Mouse (Mus musculus) intestine, embryonic 16.5 days (tissue): ENCODE data around the gene Col4a2. TPM values are rescaled to one million over a fixed set of nuclear protein-coding genes. Genes with fewer than 3 reads are reported as not detected.

ENCODE experiments used
- ATAC-seq: fragments of 200-750 bp; cut with Nextera tagmentation; 2 replicates; pipeline ENCODE4 v1.8.0; 2017; ENCODE audit warnings: moderate TSS enrichment, moderate library complexity
- H3K27ac ChIP-seq: fragments of 300-500 bp; sonication (generic); 2 replicates; pipeline ENCODE4 v1.5.1; 2014; ENCODE audit warnings: mild to moderate bottlenecking, low read length
- H3K27me3 ChIP-seq: fragments of 300-500 bp; sonication (generic); replicated peaks from 2 replicates; pipeline ENCODE4 v1.6.1; 2014; ENCODE audit warnings: low read length, control low read depth, mixed read lengths; ENCODE audit not compliant: control insufficient read depth, insufficient read depth
- H3K36me3 ChIP-seq: fragments of 300-500 bp; sonication (generic); 2 replicates; pipeline ENCODE4 v1.6.1; 2014; ENCODE audit warnings: low read length, control low read depth; ENCODE audit not compliant: control insufficient read depth, insufficient read depth
- H3K4me1 ChIP-seq: fragments of 300-500 bp; sonication (generic); 2 replicates; pipeline ENCODE4 v1.6.1; 2014; ENCODE audit warnings: low read length, control low read depth, mixed read lengths; ENCODE audit not compliant: control insufficient read depth, insufficient read depth
- H3K4me2 ChIP-seq: fragments of 300-500 bp; sonication (generic); 2 replicates; pipeline ENCODE4 v1.6.1; 2014; ENCODE audit warnings: low read depth, low read length, control low read depth
- H3K4me3 ChIP-seq: fragments of 300-500 bp; sonication (generic); 2 replicates; pipeline ENCODE4 v1.5.1; 2014; ENCODE audit warnings: mild to moderate bottlenecking, low read length
- H3K9ac ChIP-seq: fragments of 300-500 bp; sonication (generic); 2 replicates; pipeline ENCODE4 v1.6.1; 2014; ENCODE audit warnings: low read depth, low read length
- H3K9me3 ChIP-seq: fragments of 300-500 bp; sonication (generic); 2 replicates; pipeline ENCODE4 v1.6.1; 2016; ENCODE audit warnings: low read length, control low read depth; ENCODE audit not compliant: control insufficient read depth
- WGBS: fragments of 180-500 bp; shearing (Covaris S2); extraction: QIAGEN DNeasy Blood & Tissue Kit; methylation state at CpG from one replicate; pipeline ENCODE4 v1.1.7; 2014; 5-methylcytosine and 5-hydroxymethylcytosine counted together
- polyA plus RNA-seq: library from polyadenylated mRNA; unstranded; fragments of >200 nt; fragmentation: Nextera tagmentation; extraction: Ambion mirVana; gene quantifications from 2 replicates; pipeline ENCODE4 v1.2.1, GENCODE M21; 2015

The Col4a2 gene
- polyA plus RNA-seq, 1 experiment from 2014 or later: 39.1 TPM

- Histone ChIP-seq H3K4me3 (no peak overlapping the region), H3K27ac (peak overlapping the region; percentile 67), H3K9me3 (no peaks in the 10 kb centered on the region), H3K36me3 (no peaks in the 10 kb centered on the region), H3K9ac (no peak overlapping the region), H3K4me1 (peaks cover 24% of the 10 kb centered on the region), H3K27me3 (no peaks in the 10 kb centered on the region), H3K4me2 (no peak overlapping the region)
- 34% methylated on average over 7 of the region's 7 CpGs for WGBS
- ATAC-seq: peak; percentile 78
Measured at GRCm38 (mm10) chr8:11357921-11358436, 45.4 kb downstream of the Col4a2 start.

GRCm38 (mm10) chr8:11359846-11360245 lies 47.2 kb downstream of the Col4a2 start:
- H3K27ac ChIP-seq: no peak overlapping the region
- no peak overlapping the region for H3K4me3 ChIP-seq
- no peak overlapping the region for H3K9ac ChIP-seq
- H3K9me3 ChIP-seq: no peaks in the 10 kb centered on the region
- no peak overlapping the region for H3K4me2 ChIP-seq
- peaks cover 26% of the 10 kb centered on the region for H3K4me1 ChIP-seq
- no peaks in the 10 kb centered on the region for H3K36me3 ChIP-seq
- ATAC-seq: no peak
- H3K27me3 ChIP-seq: no peaks in the 10 kb centered on the region
- WGBS: 86% methylated on average over 5 of the region's 5 CpGs

DNA sequence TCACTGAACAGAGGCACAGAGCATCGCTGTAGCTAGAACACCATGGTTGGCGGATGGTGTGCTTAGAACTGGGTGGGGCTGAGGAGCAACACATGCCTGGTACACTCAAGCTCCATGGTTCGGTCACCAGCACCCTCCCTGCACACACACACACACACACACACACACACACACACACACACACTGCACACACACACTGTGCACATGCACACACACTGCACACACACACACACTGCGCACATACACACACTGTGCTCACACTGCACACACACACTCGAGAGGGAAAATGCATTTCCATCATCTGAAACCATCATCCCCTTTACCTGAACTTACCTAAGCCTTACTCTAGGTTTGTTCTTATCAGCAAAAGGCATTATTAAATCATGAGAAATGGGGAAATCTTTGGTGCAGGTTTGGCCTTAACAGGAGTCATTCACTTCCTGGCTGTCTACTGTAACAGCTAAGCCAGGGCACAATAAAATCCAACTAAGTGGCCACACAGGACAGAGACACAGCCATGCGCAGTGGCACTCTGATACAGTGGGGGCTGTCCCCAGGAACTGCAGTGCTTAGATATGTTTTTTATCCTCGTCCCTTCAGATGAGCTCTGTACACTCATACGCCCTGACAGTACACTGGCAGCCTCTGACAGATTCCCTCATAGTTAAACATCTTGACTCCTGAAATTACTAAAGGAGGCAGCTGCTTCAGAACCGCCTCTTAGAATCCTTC lies 49.1 kb downstream of the Col4a2 start:
- 0 out of 2 replicates have a peak overlapping the region, but pooled peaks have one; percentile 38 for H3K9ac ChIP-seq
- H3K9me3 ChIP-seq: no peaks in the 10 kb centered on the region
- H3K27me3 ChIP-seq: no peaks in the 10 kb centered on the region
- no peak overlapping the region for H3K4me2 ChIP-seq
- H3K4me3 ChIP-seq: no peak overlapping the region
- H3K27ac ChIP-seq: peak overlapping the region; percentile 68
- peaks cover 24% of the 10 kb centered on the region for H3K4me1 ChIP-seq
- WGBS: 60% methylated on average over 9 of the region's 9 CpGs
- 0 out of 2 replicates have a peak, but pooled peaks have one; percentile 16 for ATAC-seq
- no peaks in the 10 kb centered on the region for H3K36me3 ChIP-seq

DNA sequence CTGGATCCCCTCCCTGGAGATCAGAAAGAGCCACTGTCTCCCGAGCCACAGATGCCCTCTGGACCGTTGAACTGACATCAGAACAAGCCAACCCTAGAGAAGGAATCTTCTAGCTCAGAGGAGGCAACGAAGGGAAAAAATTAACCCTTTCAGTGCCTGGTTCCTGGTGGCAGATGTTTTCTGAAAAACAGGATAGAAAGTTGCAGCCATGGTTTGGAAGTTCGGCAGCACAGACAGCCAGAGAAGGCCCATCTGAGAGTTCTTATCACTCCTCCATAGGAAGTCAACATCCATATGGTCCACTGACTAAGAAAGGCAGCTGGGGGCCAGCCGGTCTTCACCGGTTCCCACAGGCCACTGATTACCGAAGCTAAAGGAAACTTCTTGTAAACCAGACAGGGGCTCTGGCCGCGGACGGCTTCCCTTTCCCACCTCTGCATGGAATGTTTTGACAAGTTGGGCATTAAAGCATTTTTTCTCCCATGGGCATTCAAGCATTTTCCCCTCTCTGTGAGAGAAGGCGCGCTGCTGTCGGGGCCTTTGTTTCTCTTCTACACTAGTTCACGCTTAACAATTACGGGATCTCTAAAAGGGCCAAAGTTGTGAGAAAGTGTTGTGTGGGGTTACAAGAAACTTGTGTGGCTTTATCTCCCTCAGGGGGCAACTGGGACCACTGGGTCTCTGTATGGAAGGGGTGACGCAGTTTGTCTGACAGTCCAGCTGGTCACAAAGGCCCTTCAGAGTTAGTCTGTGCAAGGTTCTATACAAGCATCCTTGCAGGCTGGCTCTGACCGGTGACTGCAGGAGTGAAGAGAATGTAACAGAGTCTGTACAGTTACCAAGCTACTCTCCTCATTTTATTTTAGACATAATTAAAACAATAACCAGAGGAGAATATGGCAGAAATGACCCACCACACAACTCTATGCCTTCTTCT lies 49.9 kb downstream of the Col4a2 start:
- Histone ChIP-seq H3K9me3 (no peaks in the 10 kb centered on the region), H3K27me3 (no peaks in the 10 kb centered on the region), H3K36me3 (no peaks in the 10 kb centered on the region), H3K9ac (peak overlapping the region; percentile 38), H3K4me1 (peaks cover 24% of the 10 kb centered on the region), H3K4me3 (no peak overlapping the region), H3K27ac (peak overlapping the region; percentile 68), H3K4me2 (0 out of 2 replicates have a peak overlapping the region, but pooled peaks have one; percentile 11)
- ATAC-seq: no peak
- WGBS: 37% methylated on average over 17 of the region's 17 CpGs

DNA sequence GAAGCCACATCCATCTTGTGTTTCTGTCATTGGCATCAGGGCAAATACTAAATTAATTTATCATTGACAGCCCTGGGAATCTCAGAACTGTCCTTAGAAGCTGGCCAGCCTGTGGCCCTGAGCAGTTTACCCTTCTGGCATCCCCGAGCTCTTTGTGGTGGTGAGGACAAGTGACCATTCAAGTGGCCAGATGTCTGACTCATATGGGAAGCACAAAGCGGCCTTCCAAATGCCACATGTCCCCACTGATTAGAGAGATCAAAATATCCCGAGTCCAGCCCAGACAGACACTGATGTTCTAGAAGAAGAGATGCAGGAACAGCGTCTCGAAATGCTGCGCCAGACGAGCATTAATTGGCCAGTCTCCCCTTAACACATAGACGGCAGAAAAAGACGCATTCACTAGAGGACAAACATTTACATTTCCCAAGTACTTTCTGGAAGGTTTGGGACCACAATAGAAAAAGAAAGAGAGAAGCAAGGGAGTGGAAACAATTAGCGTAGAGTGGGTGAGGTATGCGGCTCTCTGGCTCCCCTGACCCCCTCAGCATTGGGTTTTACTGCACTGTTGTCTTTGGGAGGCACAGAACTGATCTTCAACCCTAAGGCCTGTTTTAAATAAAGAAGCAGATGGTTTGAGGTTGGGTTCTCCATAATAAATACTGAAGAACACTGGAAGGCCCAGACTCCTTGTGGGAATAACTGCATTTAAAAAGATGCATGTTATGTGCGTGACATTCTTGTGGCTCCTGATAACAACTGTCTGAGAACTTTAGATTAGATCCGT lies 50.9 kb downstream of the Col4a2 start:
- Histone ChIP-seq H3K27me3 (no peaks in the 10 kb centered on the region), H3K36me3 (no peaks in the 10 kb centered on the region), H3K4me3 (no peak overlapping the region), H3K4me2 (no peak overlapping the region), H3K9ac (no peak overlapping the region), H3K9me3 (no peaks in the 10 kb centered on the region), H3K4me1 (peaks cover 20% of the 10 kb centered on the region), H3K27ac (peak overlapping the region; percentile 68; the same call in 1 of the 2 replicates)
- no peak for ATAC-seq
- WGBS: 60% methylated on average over 13 of the region's 13 CpGs

DNA sequence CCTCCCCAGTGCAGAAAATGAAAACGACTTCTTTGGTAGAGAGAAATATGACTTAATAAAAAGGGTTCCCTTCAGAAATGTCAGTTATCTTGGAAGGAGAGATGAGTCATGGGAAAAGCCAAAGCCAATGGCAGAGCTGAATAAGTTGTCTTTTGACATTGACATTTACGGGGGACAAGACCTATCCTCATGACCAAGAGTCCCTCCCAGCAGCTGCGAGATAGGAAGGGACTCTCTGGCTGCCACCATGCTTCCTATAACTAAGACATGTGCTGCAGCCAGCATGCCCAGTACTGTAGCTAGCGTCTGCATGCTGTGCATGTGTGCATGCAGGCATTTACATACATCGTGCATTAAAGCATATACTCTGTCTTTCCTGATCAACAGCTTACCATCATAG lies 53.6 kb downstream of the Col4a2 start:
- H3K9ac ChIP-seq: no peak overlapping the region
- no peak for ATAC-seq
- no peaks in the 10 kb centered on the region for H3K27me3 ChIP-seq
- H3K4me1 ChIP-seq: peaks cover 25% of the 10 kb centered on the region
- H3K27ac ChIP-seq: no peak overlapping the region
- no peaks in the 10 kb centered on the region for H3K36me3 ChIP-seq
- H3K4me2 ChIP-seq: no peak overlapping the region
- H3K9me3 ChIP-seq: no peaks in the 10 kb centered on the region
- H3K4me3 ChIP-seq: no peak overlapping the region
- 75% methylated on average over 5 of the region's 5 CpGs for WGBS

DNA sequence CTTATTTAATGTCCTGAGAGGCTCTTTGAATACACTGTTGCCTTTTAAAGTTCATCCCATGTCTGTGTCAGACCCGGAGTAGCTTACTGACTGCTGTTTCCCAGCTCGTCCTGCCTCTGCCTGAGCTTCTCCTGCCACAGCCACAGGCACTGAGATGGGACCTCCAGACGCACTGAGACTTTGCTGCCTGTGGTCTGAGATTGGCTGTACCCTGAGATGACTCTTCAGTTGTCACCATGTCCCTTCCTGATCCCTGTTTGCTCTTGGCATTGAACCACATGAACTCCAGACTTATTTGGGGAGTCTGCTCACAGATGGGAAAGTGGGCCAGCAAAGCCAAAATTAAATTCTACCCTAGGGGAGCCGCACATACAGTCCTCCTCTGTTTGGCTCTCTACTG lies 54.1 kb downstream of the Col4a2 start:
- Histone ChIP-seq H3K9me3 (no peaks in the 10 kb centered on the region), H3K4me3 (no peak overlapping the region), H3K27ac (peak overlapping the region; percentile 39; the same call in 1 of the 2 replicates), H3K4me1 (peaks cover 22% of the 10 kb centered on the region), H3K4me2 (no peak overlapping the region), H3K27me3 (no peaks in the 10 kb centered on the region), H3K9ac (no peak overlapping the region), H3K36me3 (no peaks in the 10 kb centered on the region)
- ATAC-seq: no peak
- 77% methylated on average over 4 of the region's 4 CpGs for WGBS

DNA sequence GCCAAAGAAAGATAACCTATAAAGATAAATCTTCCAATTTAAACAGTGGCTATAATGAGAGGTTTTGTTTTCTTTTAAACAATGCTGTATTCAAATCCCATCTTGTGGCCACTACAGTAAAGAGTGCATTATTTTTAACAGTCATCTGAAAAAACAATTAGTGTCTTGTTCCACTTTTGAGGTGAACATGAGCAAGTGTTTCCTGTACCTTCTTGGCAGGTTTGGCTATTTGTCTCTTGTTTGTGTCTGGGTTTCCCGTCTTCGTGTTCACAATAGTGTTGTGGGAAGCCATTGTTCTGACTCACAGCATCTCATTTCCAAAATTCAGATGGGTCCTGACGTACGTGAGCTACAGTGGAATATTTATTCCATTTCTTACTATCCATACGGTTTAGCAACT lies 55.1 kb downstream of the Col4a2 start:
- H3K27ac ChIP-seq: no peak overlapping the region
- peaks cover 12% of the 10 kb centered on the region for H3K4me1 ChIP-seq
- H3K4me2 ChIP-seq: no peak overlapping the region
- no peak for ATAC-seq
- no peak overlapping the region for H3K9ac ChIP-seq
- no peaks in the 10 kb centered on the region for H3K27me3 ChIP-seq
- H3K9me3 ChIP-seq: no peaks in the 10 kb centered on the region
- H3K36me3 ChIP-seq: no peaks in the 10 kb centered on the region
- no peak overlapping the region for H3K4me3 ChIP-seq
- 86% methylated on average over 5 of the region's 5 CpGs for WGBS
